Mouse (Mus musculus) ES-E14 (cell line): ENCODE measurements around the gene Mical2.

Experiments used
- HCFC1 ChIP-seq: IDR thresholded peaks from 2 replicates; pipeline ENCODE4 v1.6.1; 2012; ENCODE audit warnings: low read length, inconsistent platforms, borderline replicate concordance; ENCODE audit not compliant: insufficient read depth
- MAFK ChIP-seq: IDR thresholded peaks from 2 replicates; pipeline ENCODE4 v1.6.1; 2014; ENCODE audit warnings: mild to moderate bottlenecking, low read depth, low read length, inconsistent platforms; ENCODE audit not compliant: insufficient read depth
- ZC3H11A ChIP-seq: IDR thresholded peaks from 2 replicates; pipeline ENCODE4 v1.6.1; 2012; ENCODE audit warnings: low read depth, mild to moderate bottlenecking, inconsistent platforms, low read length, borderline replicate concordance
- ZNF384 ChIP-seq: IDR thresholded peaks from 2 replicates; pipeline ENCODE4 v1.6.1; 2012; ENCODE audit warnings: low read depth, low read length, inconsistent platforms

DNA sequence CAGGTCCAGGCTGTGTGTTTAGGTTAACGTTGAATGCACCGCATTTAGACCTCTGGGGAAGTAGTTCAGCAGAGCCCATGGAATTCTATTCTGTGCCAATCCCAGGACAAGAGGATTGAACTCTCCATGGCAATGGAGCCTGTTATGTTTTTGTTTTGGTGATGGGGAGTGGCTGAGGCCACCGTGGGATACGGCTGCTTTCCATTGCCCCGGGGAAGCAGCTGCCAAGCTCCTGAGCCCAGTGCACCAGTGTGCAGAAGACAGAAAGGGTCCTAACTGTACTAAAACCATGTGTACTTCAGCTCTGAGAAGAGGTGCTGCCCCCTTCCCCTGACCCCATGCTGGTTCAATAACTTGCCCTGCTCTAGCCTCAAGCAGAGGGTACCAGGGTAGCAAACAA lies 47.0 kb downstream of the Mical2 start:
- no peak for TF ChIP-seq HCFC1
- no peak for TF ChIP-seq ZC3H11A
- no peak for TF ChIP-seq MAFK
- TF ChIP-seq ZNF384: no peak
